Mouse (Mus musculus): ENCODE measurements around the gene Hsd17b11. TPM values are rescaled to one million over a fixed set of nuclear protein-coding genes. Genes with fewer than 3 reads are reported as not detected.
"Not testable (repeated sequence)": the region's sequence is repeated elsewhere in the genome, so short reads cannot be mapped to it uniquely, and the experiment has no call there.

Gene Hsd17b11
- polyA plus RNA-seq, 1 experiment from 2014 or later: 2.6 TPM

GRCm38 (mm10) chr5:103977297-103977696 is 44.4 kb downstream of the Hsd17b11 start, which contains the start of gene Hsd17b13:
Gene Hsd17b13 (minus strand): TSS chr5:103977410.
- no peaks in the 10 kb centered on the region for H3K36me3 ChIP-seq (ENCODE audit: control insufficient read depth, insufficient read depth, low read length)
- H3K4me3 ChIP-seq (ENCODE audit: low read depth, low read length): no peak within 1 kb of the TSS
- H3K27me3 ChIP-seq (ENCODE audit: control insufficient read depth, insufficient read depth, low read depth, low read length): no peaks in the 10 kb centered on the region
- H3K9me3 ChIP-seq (replicated peaks; ENCODE audit: control insufficient read depth, low read length, poor library complexity, severe bottlenecking): no peaks in the 10 kb centered on the region
- no peak within 1 kb of the TSS for H3K27ac ChIP-seq (ENCODE audit: low read length)
- H3K4me2 ChIP-seq (ENCODE audit: low read length): no peak within 1 kb of the TSS
- no peak for ATAC-seq
- H3K9ac ChIP-seq (ENCODE audit: low read depth, low read length): no peak within 1 kb of the TSS
- H3K4me1 ChIP-seq (ENCODE audit: control insufficient read depth, insufficient read depth, low read length): no peaks in the 10 kb centered on the region
- 86% methylated on average over 4 of the region's 4 CpGs for whole genome bisulfite sequencing

- ATAC-seq: no peak
- H3K4me3 ChIP-seq (ENCODE audit: low read depth, low read length): no peak overlapping the region
- H3K27me3 ChIP-seq (ENCODE audit: control insufficient read depth, insufficient read depth, low read depth, low read length): no peaks in the 10 kb centered on the region
- H3K9ac ChIP-seq (ENCODE audit: low read depth, low read length): no peak overlapping the region
- no peaks in the 10 kb centered on the region for H3K4me1 ChIP-seq (ENCODE audit: control insufficient read depth, insufficient read depth, low read length)
- WGBS: 85% methylated on average over 7 of the region's 7 CpGs
- no peaks in the 10 kb centered on the region for H3K36me3 ChIP-seq (ENCODE audit: control insufficient read depth, insufficient read depth, low read length)
- no peak overlapping the region for H3K4me2 ChIP-seq (ENCODE audit: low read length)
- H3K9me3 ChIP-seq (replicated peaks; ENCODE audit: control insufficient read depth, low read length, poor library complexity, severe bottlenecking): no peaks in the 10 kb centered on the region
- H3K27ac ChIP-seq (ENCODE audit: low read length): no peak overlapping the region
Measured at GRCm38 (mm10) chr5:103975736-103976135, 46.0 kb downstream of the Hsd17b11 start.

- no peaks in the 10 kb centered on the region for H3K36me3 ChIP-seq (ENCODE audit: control insufficient read depth, insufficient read depth, low read length)
- H3K9me3 ChIP-seq (replicated peaks; ENCODE audit: control insufficient read depth, low read length, poor library complexity, severe bottlenecking): no peaks in the 10 kb centered on the region
- 83% methylated on average over 13 of the region's 13 CpGs for WGBS
- no peak for ATAC-seq
- H3K4me1 ChIP-seq (ENCODE audit: control insufficient read depth, insufficient read depth, low read length): no peaks in the 10 kb centered on the region
- no peaks in the 10 kb centered on the region for H3K27me3 ChIP-seq (ENCODE audit: control insufficient read depth, insufficient read depth, low read depth, low read length)
- H3K9ac ChIP-seq (ENCODE audit: low read depth, low read length): no peak overlapping the region
- H3K27ac ChIP-seq (ENCODE audit: low read length): no peak overlapping the region
- no peak overlapping the region for H3K4me2 ChIP-seq (ENCODE audit: low read length)
- H3K4me3 ChIP-seq (ENCODE audit: low read depth, low read length): no peak overlapping the region
Measured at GRCm38 (mm10) chr5:103972801-103973200, 48.9 kb downstream of the Hsd17b11 start.

- Histone ChIP-seq H3K4me2 (ENCODE audit: low read length) (no peak overlapping the region), H3K9me3 (replicated peaks; ENCODE audit: control insufficient read depth, low read length, poor library complexity, severe bottlenecking) (no peaks in the 10 kb centered on the region), H3K4me1 (ENCODE audit: control insufficient read depth, insufficient read depth, low read length) (no peaks in the 10 kb centered on the region), H3K27me3 (ENCODE audit: control insufficient read depth, insufficient read depth, low read depth, low read length) (no peaks in the 10 kb centered on the region), H3K4me3 (ENCODE audit: low read depth, low read length) (no peak overlapping the region), H3K9ac (ENCODE audit: low read depth, low read length) (no peak overlapping the region), H3K36me3 (ENCODE audit: control insufficient read depth, insufficient read depth, low read length) (no peaks in the 10 kb centered on the region), H3K27ac (ENCODE audit: low read length) (no peak overlapping the region)
- no peak for ATAC-seq
- WGBS: 77% methylated on average over 19 of the region's 19 CpGs
Measured at GRCm38 (mm10) chr5:103972379-103972778, 49.3 kb downstream of the Hsd17b11 start.

- H3K9ac ChIP-seq (ENCODE audit: low read depth, low read length): no peak overlapping the region
- H3K27me3 ChIP-seq (ENCODE audit: control insufficient read depth, insufficient read depth, low read depth, low read length): no peaks in the 10 kb centered on the region
- WGBS: 67% methylated on average over 5 of the region's 5 CpGs
- no peaks in the 10 kb centered on the region for H3K9me3 ChIP-seq (replicated peaks; ENCODE audit: control insufficient read depth, low read length, poor library complexity, severe bottlenecking)
- no peak for ATAC-seq
- H3K4me2 ChIP-seq (ENCODE audit: low read length): no peak overlapping the region
- no peak overlapping the region for H3K27ac ChIP-seq (ENCODE audit: low read length)
- H3K36me3 ChIP-seq (ENCODE audit: control insufficient read depth, insufficient read depth, low read length): no peaks in the 10 kb centered on the region
- no peak overlapping the region for H3K4me3 ChIP-seq (ENCODE audit: low read depth, low read length)
- no peaks in the 10 kb centered on the region for H3K4me1 ChIP-seq (ENCODE audit: control insufficient read depth, insufficient read depth, low read length)
Measured at GRCm38 (mm10) chr5:103971051-103971450, 50.7 kb downstream of the Hsd17b11 start.

- no peak overlapping the region for H3K9ac ChIP-seq (ENCODE audit: low read depth, low read length)
- H3K36me3 ChIP-seq (ENCODE audit: control insufficient read depth, insufficient read depth, low read length): no peaks in the 10 kb centered on the region
- ATAC-seq: no peak
- no peaks in the 10 kb centered on the region for H3K27me3 ChIP-seq (ENCODE audit: control insufficient read depth, insufficient read depth, low read depth, low read length)
- H3K27ac ChIP-seq (ENCODE audit: low read length): no peak overlapping the region
- H3K4me2 ChIP-seq (ENCODE audit: low read length): no peak overlapping the region
- no peaks in the 10 kb centered on the region for H3K4me1 ChIP-seq (ENCODE audit: control insufficient read depth, insufficient read depth, low read length)
- H3K9me3 ChIP-seq (replicated peaks; ENCODE audit: control insufficient read depth, low read length, poor library complexity, severe bottlenecking): no peaks in the 10 kb centered on the region
- H3K4me3 ChIP-seq (ENCODE audit: low read depth, low read length): no peak overlapping the region
- 81% methylated on average over 1 of the region's 1 CpGs for WGBS
Measured at GRCm38 (mm10) chr5:103962935-103963429, 58.7 kb downstream of the Hsd17b11 start.

GRCm38 (mm10) chr5:103954638-103955037 is 67.1 kb downstream of the Hsd17b11 start:
- no peak overlapping the region for H3K27ac ChIP-seq (ENCODE audit: low read length)
- no peak overlapping the region for H3K4me2 ChIP-seq (ENCODE audit: low read length)
- ATAC-seq: no peak
- no peaks in the 10 kb centered on the region for H3K36me3 ChIP-seq (ENCODE audit: control insufficient read depth, insufficient read depth, low read length)
- H3K9me3 ChIP-seq (replicated peaks; ENCODE audit: control insufficient read depth, low read length, poor library complexity, severe bottlenecking): no peaks in the 10 kb centered on the region
- H3K27me3 ChIP-seq (ENCODE audit: control insufficient read depth, insufficient read depth, low read depth, low read length): no peaks in the 10 kb centered on the region
- no peaks in the 10 kb centered on the region for H3K4me1 ChIP-seq (ENCODE audit: control insufficient read depth, insufficient read depth, low read length)
- H3K9ac ChIP-seq (ENCODE audit: low read depth, low read length): no peak overlapping the region
- WGBS: 80% methylated on average over 5 of the region's 5 CpGs
- no peak overlapping the region for H3K4me3 ChIP-seq (ENCODE audit: low read depth, low read length)

- no peak overlapping the region for H3K27ac ChIP-seq (ENCODE audit: low read length)
- H3K9me3 ChIP-seq (replicated peaks; ENCODE audit: control insufficient read depth, low read length, poor library complexity, severe bottlenecking): no peaks in the 10 kb centered on the region
- H3K4me3 ChIP-seq (ENCODE audit: low read depth, low read length): no peak overlapping the region
- no peak overlapping the region for H3K4me2 ChIP-seq (ENCODE audit: low read length)
- no peak for ATAC-seq
- no peaks in the 10 kb centered on the region for H3K36me3 ChIP-seq (ENCODE audit: control insufficient read depth, insufficient read depth, low read length)
- no peak overlapping the region for H3K9ac ChIP-seq (ENCODE audit: low read depth, low read length)
- no peaks in the 10 kb centered on the region for H3K27me3 ChIP-seq (ENCODE audit: control insufficient read depth, insufficient read depth, low read depth, low read length)
- H3K4me1 ChIP-seq (ENCODE audit: control insufficient read depth, insufficient read depth, low read length): no peaks in the 10 kb centered on the region
- WGBS: 74% methylated on average over 10 of the region's 10 CpGs
Measured at GRCm38 (mm10) chr5:103953135-103954083, 68.3 kb downstream of the Hsd17b11 start.

- not testable (repeated sequence) for H3K4me1 ChIP-seq (ENCODE audit: control insufficient read depth, insufficient read depth, low read length); H3K27ac ChIP-seq (ENCODE audit: low read length); H3K4me3 ChIP-seq (ENCODE audit: low read depth, low read length); H3K4me2 ChIP-seq (ENCODE audit: low read length); H3K9me3 ChIP-seq (replicated peaks; ENCODE audit: control insufficient read depth, low read length, poor library complexity, severe bottlenecking); H3K27me3 ChIP-seq (ENCODE audit: control insufficient read depth, insufficient read depth, low read depth, low read length); H3K36me3 ChIP-seq (ENCODE audit: control insufficient read depth, insufficient read depth, low read length); ATAC-seq; H3K9ac ChIP-seq (ENCODE audit: low read depth, low read length)
- 96% methylated on average over 15 of the region's 15 CpGs for WGBS
Measured at GRCm38 (mm10) chr5:103950138-103950537, 71.6 kb downstream of the Hsd17b11 start.

Data from midbrain, embryonic 16.5 days (tissue).